Mouse (Mus musculus) forebrain, embryonic 14.5 days (tissue): ENCODE results near the gene Nkain2. TPM values are rescaled to one million over a fixed set of nuclear protein-coding genes. Genes with fewer than 3 reads are reported as not detected.

Experiments used
- ATAC-seq: fragments of 200-750 bp; cut with Nextera tagmentation; 2 replicates; pipeline ENCODE4 v1.8.0; 2017; ENCODE audit warnings: mild to moderate bottlenecking, moderate library complexity
- DNase-seq: peaks from one replicate; pipeline ENCODE4 v3.0.0-alpha.2; 2015; ENCODE audit warnings: low spot score
- H3K27ac ChIP-seq: fragments of 300-500 bp; sonication (generic); 2 replicates; pipeline ENCODE4 v1.5.1; 2014; ENCODE audit warnings: low read depth, mild to moderate bottlenecking, control low read depth, low read length, moderate library complexity
- H3K27me3 ChIP-seq: fragments of 300-500 bp; sonication (generic); replicated peaks from 2 replicates; pipeline ENCODE4 v1.6.1; 2014; ENCODE audit warnings: low read length, control low read depth, mixed read lengths; ENCODE audit not compliant: control insufficient read depth, insufficient read depth
- H3K36me3 ChIP-seq: fragments of 300-500 bp; sonication (generic); 2 replicates; pipeline ENCODE4 v1.6.1; 2014; ENCODE audit warnings: low read length, control low read depth; ENCODE audit not compliant: control insufficient read depth, insufficient read depth
- H3K4me1 ChIP-seq: fragments of 300-500 bp; sonication (generic); 2 replicates; pipeline ENCODE4 v1.6.1; 2014; ENCODE audit warnings: antibody characterized with exemption, low read length, control low read depth; ENCODE audit not compliant: control insufficient read depth, insufficient read depth
- H3K4me2 ChIP-seq: fragments of 300-500 bp; sonication (generic); 2 replicates; pipeline ENCODE4 v1.6.1; 2014; ENCODE audit warnings: mild to moderate bottlenecking, control low read depth, low read length
- H3K4me3 ChIP-seq: fragments of 300-500 bp; sonication (generic); 2 replicates; pipeline ENCODE4 v1.5.1; 2014; ENCODE audit warnings: low read depth, low read length, control low read depth
- H3K9ac ChIP-seq: fragments of 300-500 bp; sonication (generic); 2 replicates; pipeline ENCODE4 v1.6.1; 2014; ENCODE audit warnings: mild to moderate bottlenecking, low read length, control low read depth, moderate library complexity
- H3K9me3 ChIP-seq: fragments of 300-500 bp; sonication (generic); replicated peaks from 2 replicates; pipeline ENCODE4 v1.6.1; 2016; ENCODE audit warnings: low read length, control low read depth, mixed read lengths; ENCODE audit not compliant: control insufficient read depth
- WGBS: fragments of 180-500 bp; shearing (Covaris S2); extraction: QIAGEN DNeasy Blood & Tissue Kit; methylation state at CpG from one replicate; pipeline ENCODE4 v1.1.7; 2014; 5-methylcytosine and 5-hydroxymethylcytosine counted together
- polyA plus RNA-seq: library from polyadenylated mRNA; unstranded; fragments of >200 nt; fragmentation: Nextera tagmentation; extraction: Ambion mirVana; gene quantifications from 2 replicates; pipeline ENCODE4 v1.2.1, GENCODE M21; 2014

Gene Nkain2
- polyA plus RNA-seq, 1 experiment from 2014 or later, result 12.3 TPM

DNA sequence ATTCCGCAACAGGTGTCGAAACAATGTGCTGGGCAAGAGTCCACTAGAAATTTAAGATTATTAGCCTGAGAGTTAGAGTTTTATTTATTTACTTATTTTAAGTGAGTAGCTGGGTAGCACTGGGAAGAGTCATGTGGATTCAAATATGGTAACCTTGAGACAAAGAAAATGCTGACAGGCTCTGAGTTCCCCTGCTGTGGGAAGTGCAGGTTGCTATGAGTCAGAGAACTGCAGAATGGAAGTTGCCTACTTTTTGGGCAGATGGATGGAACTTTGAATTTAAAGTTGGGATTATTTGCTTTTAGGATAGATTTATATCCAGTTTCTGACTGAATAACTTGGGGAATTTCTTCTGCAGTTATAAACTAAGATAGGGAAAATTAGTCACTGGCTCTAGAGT is 259.2 kb downstream of the Nkain2 start:
- Histone ChIP-seq H3K9ac (no peak overlapping the region), H3K4me3 (no peak overlapping the region), H3K4me1 (no peaks in the 10 kb centered on the region), H3K9me3 (no peaks in the 10 kb centered on the region), H3K36me3 (no peaks in the 10 kb centered on the region), H3K4me2 (no peak overlapping the region), H3K27ac (no peak overlapping the region), H3K27me3 (no peaks in the 10 kb centered on the region)
- 96% methylated on average over 2 of the region's 2 CpGs for WGBS
- DNase-seq, result no peak
- ATAC-seq, result no peak

DNA sequence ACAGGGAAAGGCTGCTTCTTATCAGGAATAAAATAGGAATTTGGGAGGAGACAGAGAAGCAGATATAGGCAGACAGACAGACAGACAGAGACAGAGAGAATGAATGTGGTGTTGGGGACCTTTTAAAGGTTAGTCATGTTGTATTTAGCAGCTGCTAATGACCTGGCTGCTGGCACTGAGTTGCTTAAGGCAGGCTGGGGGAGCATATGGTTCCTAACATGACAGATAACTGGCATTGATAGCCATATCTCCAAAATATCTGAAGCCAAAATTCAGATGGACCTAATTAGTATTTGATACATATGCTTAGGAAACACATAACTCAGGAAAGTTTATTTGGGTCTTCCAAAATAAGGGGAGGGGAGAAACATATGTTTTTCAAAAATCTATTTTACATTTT is 285.8 kb downstream of the Nkain2 start:
- no peaks in the 10 kb centered on the region for H3K36me3 ChIP-seq
- peak; percentile 23 for DNase-seq
- H3K4me1 ChIP-seq, result no peaks in the 10 kb centered on the region
- no peak overlapping the region for H3K4me3 ChIP-seq
- H3K9me3 ChIP-seq, result no peaks in the 10 kb centered on the region
- no peak overlapping the region for H3K27ac ChIP-seq
- no peak overlapping the region for H3K4me2 ChIP-seq
- H3K9ac ChIP-seq, result no peak overlapping the region
- no peaks in the 10 kb centered on the region for H3K27me3 ChIP-seq
- ATAC-seq, result 0 out of 2 replicates have a peak, but pooled peaks have one; percentile 29

DNA sequence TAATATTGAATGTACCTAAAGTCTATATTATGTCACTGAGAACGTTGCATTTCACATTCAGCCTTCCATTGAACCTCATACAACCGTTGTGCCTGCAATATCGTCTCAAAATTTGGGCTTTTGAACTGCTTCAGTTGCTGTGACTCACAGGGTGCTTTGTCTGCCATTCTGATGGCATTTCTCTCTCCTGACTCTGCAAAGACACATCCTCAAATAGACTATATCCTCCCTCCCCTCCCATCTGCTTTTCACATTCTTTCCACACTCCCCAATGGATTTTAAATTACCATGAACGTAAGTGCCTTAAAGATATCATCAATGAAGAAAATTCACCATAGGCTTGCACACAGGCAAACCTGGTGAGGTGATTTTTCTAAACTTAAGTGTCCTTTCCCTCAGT is 287.5 kb downstream of the Nkain2 start:
- H3K4me1 ChIP-seq, result no peaks in the 10 kb centered on the region
- H3K9me3 ChIP-seq, result no peaks in the 10 kb centered on the region
- H3K36me3 ChIP-seq, result no peaks in the 10 kb centered on the region
- H3K4me3 ChIP-seq, result no peak overlapping the region
- no peak overlapping the region for H3K9ac ChIP-seq
- H3K27ac ChIP-seq, result no peak overlapping the region
- DNase-seq (no peak), ATAC-seq (no peak)
- no peak overlapping the region for H3K4me2 ChIP-seq
- H3K27me3 ChIP-seq, result no peaks in the 10 kb centered on the region
- 77% methylated on average over 4 of the region's 4 CpGs for WGBS

DNA sequence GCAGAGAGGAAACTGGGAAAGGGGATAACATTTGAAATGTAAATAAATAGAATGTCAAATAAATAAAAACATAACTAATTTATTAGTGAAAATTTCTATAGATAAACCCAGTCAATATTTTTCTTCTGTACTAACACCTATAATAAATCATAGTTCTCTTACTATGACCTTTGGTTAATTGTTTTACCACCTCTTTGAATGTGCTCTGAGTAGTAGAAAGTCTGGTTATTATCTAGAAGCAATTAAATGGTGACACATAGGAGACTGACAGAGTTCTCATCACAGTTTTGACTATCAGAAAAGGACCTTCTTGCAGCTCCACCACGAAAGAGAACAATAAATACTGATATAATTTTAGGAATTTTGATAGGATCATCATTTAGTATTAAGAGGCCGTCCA is 295.3 kb downstream of the Nkain2 start:
- ATAC-seq (no peak), DNase-seq (no peak)
- H3K27ac ChIP-seq, result no peak overlapping the region
- no peak overlapping the region for H3K4me3 ChIP-seq
- H3K36me3 ChIP-seq, result no peaks in the 10 kb centered on the region
- H3K4me2 ChIP-seq, result no peak overlapping the region
- H3K27me3 ChIP-seq, result no peaks in the 10 kb centered on the region
- H3K4me1 ChIP-seq, result no peaks in the 10 kb centered on the region
- no peaks in the 10 kb centered on the region for H3K9me3 ChIP-seq
- 82% methylated on average over 2 of the region's 2 CpGs for WGBS
- H3K9ac ChIP-seq, result no peak overlapping the region

DNA sequence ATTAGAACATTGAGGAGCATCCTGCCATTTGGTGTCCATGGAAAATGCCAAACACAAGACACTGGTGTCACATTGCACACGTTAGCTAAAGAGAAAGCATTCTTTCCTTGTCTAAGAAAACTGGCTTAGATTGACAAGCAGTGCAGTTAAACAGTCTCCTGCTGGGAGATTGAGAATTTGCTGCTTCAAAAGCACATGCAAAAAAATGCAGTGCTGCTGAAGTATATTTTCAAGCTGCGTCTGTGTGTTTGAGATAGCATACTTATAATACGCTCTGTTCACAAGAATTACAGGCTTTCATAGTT is 313.0 kb downstream of the Nkain2 start:
- no peak overlapping the region for H3K4me2 ChIP-seq
- ATAC-seq, result peak; percentile 67

DNA sequence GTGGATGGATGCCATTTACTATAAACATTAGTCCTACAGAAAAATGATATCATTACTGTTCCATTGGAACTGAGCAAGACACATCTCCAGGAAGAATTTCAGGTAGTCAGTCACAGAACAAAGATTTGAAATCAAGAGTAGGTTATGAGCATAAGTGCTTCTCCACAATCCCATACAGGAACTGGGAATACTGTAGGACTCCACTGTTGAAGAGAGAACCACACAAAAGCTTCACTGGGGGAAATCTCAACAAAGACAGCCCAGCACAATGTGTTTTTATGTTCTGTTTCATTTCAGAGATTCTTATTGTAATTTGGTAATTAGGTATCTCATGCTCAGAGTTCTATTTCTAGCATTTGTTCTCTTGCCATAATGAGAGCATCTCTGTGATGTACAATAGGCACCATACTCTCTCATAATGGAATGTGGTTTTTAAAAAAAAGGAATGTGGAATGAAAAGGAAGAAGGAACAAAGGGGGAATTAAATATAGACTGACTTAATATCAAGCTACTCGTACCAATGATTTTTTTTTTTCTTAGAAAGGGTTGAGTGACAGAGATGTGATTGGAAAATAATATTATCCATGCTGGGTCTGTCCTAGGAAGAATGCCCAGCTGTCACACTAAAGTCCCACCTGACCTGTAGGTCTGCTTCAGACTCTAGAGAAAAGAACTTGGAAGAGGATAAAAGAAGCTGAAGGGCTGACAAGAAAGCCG is 313.5 kb downstream of the Nkain2 start:
- H3K9ac ChIP-seq, result no peak overlapping the region
- no peaks in the 10 kb centered on the region for H3K9me3 ChIP-seq
- ATAC-seq, result no peak
- H3K4me2 ChIP-seq, result no peak overlapping the region
- peak; percentile 6 for DNase-seq
- no peaks in the 10 kb centered on the region for H3K4me1 ChIP-seq
- 12% methylated on average over 2 of the region's 2 CpGs for WGBS
- no peaks in the 10 kb centered on the region for H3K36me3 ChIP-seq
- H3K27me3 ChIP-seq, result no peaks in the 10 kb centered on the region
- H3K4me3 ChIP-seq, result no peak overlapping the region
- no peak overlapping the region for H3K27ac ChIP-seq

More for the DNA sequence above, 313.0 kb downstream of the Nkain2 start:
- Histone ChIP-seq H3K4me1 (no peaks in the 10 kb centered on the region), H3K27me3 (no peaks in the 10 kb centered on the region), H3K9me3 (no peaks in the 10 kb centered on the region), H3K4me3 (no peak overlapping the region), H3K36me3 (no peaks in the 10 kb centered on the region), H3K27ac (no peak overlapping the region), H3K9ac (no peak overlapping the region)
- WGBS, result 22% methylated on average over 3 of the region's 3 CpGs
- DNase-seq, result peak; percentile 56

DNA sequence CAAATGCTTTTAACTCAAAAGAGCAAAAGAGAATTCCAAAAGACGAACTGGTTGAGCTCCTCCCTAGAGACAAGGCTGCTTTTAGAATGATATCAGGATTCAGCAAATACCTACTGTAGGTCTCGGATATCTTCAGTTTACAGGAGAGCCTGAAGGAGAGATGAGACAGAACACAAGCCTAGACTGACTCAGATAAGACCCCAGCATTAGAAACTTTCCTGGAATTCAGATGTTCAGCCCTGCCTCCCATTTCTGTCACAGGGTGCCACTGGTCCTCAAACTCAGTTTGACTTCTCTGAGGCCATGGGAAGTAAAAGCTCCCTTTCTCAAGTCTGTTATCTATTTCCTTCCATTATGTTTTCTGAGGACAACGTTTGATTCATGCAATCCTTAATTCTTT is 332.6 kb downstream of the Nkain2 start:
- DNase-seq (no peak), ATAC-seq (no peak)
- Histone ChIP-seq H3K27me3 (no peaks in the 10 kb centered on the region), H3K4me3 (no peak overlapping the region), H3K36me3 (no peaks in the 10 kb centered on the region), H3K9me3 (no peaks in the 10 kb centered on the region), H3K4me1 (no peaks in the 10 kb centered on the region), H3K9ac (no peak overlapping the region), H3K4me2 (no peak overlapping the region), H3K27ac (no peak overlapping the region)
- WGBS, result 75% methylated on average over 3 of the region's 3 CpGs

DNA sequence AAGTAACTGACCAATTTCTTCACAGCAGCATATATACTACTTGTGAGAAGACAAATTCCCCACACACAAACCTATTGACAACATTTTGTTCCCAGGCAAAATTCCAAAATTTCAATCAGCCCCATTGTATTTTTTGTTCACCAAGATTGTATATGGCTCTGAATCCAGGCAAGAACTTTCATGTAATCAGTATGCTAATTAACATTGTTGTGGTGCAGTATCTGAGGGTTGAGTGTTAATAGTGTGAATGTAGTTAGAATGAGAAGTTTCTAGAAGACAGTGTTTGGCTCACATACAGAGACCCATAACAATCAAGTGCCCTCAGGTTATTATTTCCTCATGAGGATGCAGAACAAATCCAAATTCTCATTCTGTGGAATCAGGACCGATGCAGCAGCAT is 354.2 kb downstream of the Nkain2 start:
- Histone ChIP-seq H3K27me3 (no peaks in the 10 kb centered on the region), H3K4me2 (no peak overlapping the region), H3K4me3 (no peak overlapping the region), H3K9ac (no peak overlapping the region), H3K4me1 (no peaks in the 10 kb centered on the region; the same call in 1 of the 2 replicates), H3K36me3 (no peaks in the 10 kb centered on the region), H3K9me3 (no peaks in the 10 kb centered on the region), H3K27ac (no peak overlapping the region)
- ATAC-seq (peak; percentile 80), DNase-seq (peak; percentile 56)
- WGBS, result 15% methylated on average over 1 of the region's 1 CpGs

DNA sequence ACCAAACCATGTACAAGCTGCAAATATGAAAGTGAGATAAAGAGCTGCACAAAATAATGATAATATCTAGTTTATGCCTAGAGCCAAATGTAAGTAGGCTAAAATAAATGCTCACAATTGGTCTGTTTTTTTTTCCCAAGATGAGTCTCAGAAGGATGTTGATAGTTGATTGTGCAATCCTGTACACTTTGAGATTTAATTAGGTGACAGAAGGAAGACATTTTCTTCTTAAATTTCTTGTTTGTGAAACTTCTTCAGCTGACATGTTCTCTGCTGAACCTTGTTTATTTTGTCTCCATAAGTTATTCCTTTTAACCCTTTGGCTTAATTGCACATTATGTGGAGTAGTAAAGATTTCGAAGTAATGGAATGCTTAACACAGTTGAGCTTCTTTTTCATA is 379.4 kb downstream of the Nkain2 start:
- no peaks in the 10 kb centered on the region for H3K4me1 ChIP-seq
- ATAC-seq, result no peak
- WGBS, result 98% methylated on average over 1 of the region's 1 CpGs
- H3K9me3 ChIP-seq, result no peaks in the 10 kb centered on the region
- H3K4me3 ChIP-seq, result no peak overlapping the region
- DNase-seq, result no peak
- H3K9ac ChIP-seq, result no peak overlapping the region
- H3K27me3 ChIP-seq, result no peaks in the 10 kb centered on the region
- H3K4me2 ChIP-seq, result no peak overlapping the region
- no peak overlapping the region for H3K27ac ChIP-seq
- H3K36me3 ChIP-seq, result no peaks in the 10 kb centered on the region
